Mouse (Mus musculus): ENCODE data around the gene Pld3.

- TF ChIP-seq CTCF (IDR thresholded peaks at IDR 0.05; ENCODE audit: low read depth, low read length) = no peak
- no peak for TF ChIP-seq POLR2A (IDR thresholded peaks at IDR 0.05; ENCODE audit: extremely low read depth, insufficient read depth, low read length)
Observed at GRCm38 (mm10) chr7:27596586-27597503, 43.8 kb upstream of the Pld3 start.
